Mouse (Mus musculus): ENCODE measurements around the gene Ndufb3. TPM values are rescaled to one million over a fixed set of nuclear protein-coding genes. Genes with fewer than 3 reads are reported as not detected.
"Not testable (repeated sequence)": the region's sequence is repeated elsewhere in the genome, so short reads cannot be mapped to it uniquely, and the experiment has no call there.

Gene Ndufb3
- polyA plus RNA-seq, 1 experiment: 93.1 TPM

GRCm38 (mm10) chr1:58621996-58622748 lies 36.0 kb downstream of the Ndufb3 start:
- Histone ChIP-seq H3K27ac (ENCODE audit: control insufficient read depth, insufficient read depth, low read depth, low read length, poor library complexity) (no peak overlapping the region), H3K4me3 (replicated peaks; ENCODE audit: control insufficient read depth, low read depth, low read length) (no peak overlapping the region), H3K4me1 (ENCODE audit: control insufficient read depth, insufficient read depth, low read length) (no peaks in the 10 kb centered on the region)
- TF ChIP-seq POLR2A (IDR thresholded peaks at IDR 0.05; ENCODE audit: borderline replicate concordance, control insufficient read depth, low read depth, low read length) (no peak), CTCF (IDR thresholded peaks at IDR 0.05; ENCODE audit: control insufficient read depth, insufficient read depth, low read length) (no peak)
- 77% methylated on average over 7 of the region's 7 CpGs for WGBS

GRCm38 (mm10) chr1:58628847-58629246 lies 42.7 kb downstream of the Ndufb3 start:
- not testable (repeated sequence) for H3K4me1 ChIP-seq (ENCODE audit: control insufficient read depth, insufficient read depth, low read length); H3K27ac ChIP-seq (ENCODE audit: control insufficient read depth, insufficient read depth, low read depth, low read length, poor library complexity); H3K4me3 ChIP-seq (replicated peaks; ENCODE audit: control insufficient read depth, low read depth, low read length)
- WGBS: 43% methylated on average over 2 of the region's 2 CpGs

Other genes with a start within 250 kb of the Ndufb3 start
- 46.8 and 85.4 TPM in 2 replicates for gene Bzw1, start 193.5 kb upstream of the Ndufb3 start, polyA plus RNA-seq (2011; ENCODE audit: insufficient read depth, insufficient read length, low replicate concordance, missing spikeins)
- 144 and 359 TPM in 2 replicates for gene Clk1, start 162.3 kb upstream of the Ndufb3 start, polyA plus RNA-seq (2011; ENCODE audit: insufficient read depth, insufficient read length, low replicate concordance, missing spikeins)
- 6.0 and 10.0 TPM in 2 replicates for gene Nif3l1, start 141.2 kb upstream of the Ndufb3 start, polyA plus RNA-seq (2011; ENCODE audit: insufficient read depth, insufficient read length, low replicate concordance, missing spikeins)
- 14.3 and 50.2 TPM in 2 replicates for gene Ppil3, start 140.9 kb upstream of the Ndufb3 start, polyA plus RNA-seq (2011; ENCODE audit: insufficient read depth, insufficient read length, low replicate concordance, missing spikeins)
- 22.4 and 22.6 TPM in 2 replicates for gene Orc2, start 81.3 kb upstream of the Ndufb3 start, polyA plus RNA-seq (2011; ENCODE audit: insufficient read depth, insufficient read length, low replicate concordance, missing spikeins)
- 4.0 and 6.3 TPM in 2 replicates for gene Fam126b, start 61 bp upstream of the Ndufb3 start, polyA plus RNA-seq (2011; ENCODE audit: insufficient read depth, insufficient read length, low replicate concordance, missing spikeins)
- not detected in 2 replicates for gene Als2cr12, start 109.6 kb downstream of the Ndufb3 start, polyA plus RNA-seq (2011; ENCODE audit: insufficient read depth, insufficient read length, low replicate concordance, missing spikeins)
- gene Cflar, start 125.1 kb downstream of the Ndufb3 start, polyA plus RNA-seq (2011; ENCODE audit: insufficient read depth, insufficient read length, low replicate concordance, missing spikeins): 32.3 and 72.0 TPM in 2 replicates
- 11.5 and 17.5 TPM in 2 replicates for gene Casp8, start 209.0 kb downstream of the Ndufb3 start, polyA plus RNA-seq (2011; ENCODE audit: insufficient read depth, insufficient read length, low replicate concordance, missing spikeins)

Data from bone marrow, adult 2 months (tissue).